8 mouse cellular contexts compared by ENCODE assay signal in the genomic region with DNA sequence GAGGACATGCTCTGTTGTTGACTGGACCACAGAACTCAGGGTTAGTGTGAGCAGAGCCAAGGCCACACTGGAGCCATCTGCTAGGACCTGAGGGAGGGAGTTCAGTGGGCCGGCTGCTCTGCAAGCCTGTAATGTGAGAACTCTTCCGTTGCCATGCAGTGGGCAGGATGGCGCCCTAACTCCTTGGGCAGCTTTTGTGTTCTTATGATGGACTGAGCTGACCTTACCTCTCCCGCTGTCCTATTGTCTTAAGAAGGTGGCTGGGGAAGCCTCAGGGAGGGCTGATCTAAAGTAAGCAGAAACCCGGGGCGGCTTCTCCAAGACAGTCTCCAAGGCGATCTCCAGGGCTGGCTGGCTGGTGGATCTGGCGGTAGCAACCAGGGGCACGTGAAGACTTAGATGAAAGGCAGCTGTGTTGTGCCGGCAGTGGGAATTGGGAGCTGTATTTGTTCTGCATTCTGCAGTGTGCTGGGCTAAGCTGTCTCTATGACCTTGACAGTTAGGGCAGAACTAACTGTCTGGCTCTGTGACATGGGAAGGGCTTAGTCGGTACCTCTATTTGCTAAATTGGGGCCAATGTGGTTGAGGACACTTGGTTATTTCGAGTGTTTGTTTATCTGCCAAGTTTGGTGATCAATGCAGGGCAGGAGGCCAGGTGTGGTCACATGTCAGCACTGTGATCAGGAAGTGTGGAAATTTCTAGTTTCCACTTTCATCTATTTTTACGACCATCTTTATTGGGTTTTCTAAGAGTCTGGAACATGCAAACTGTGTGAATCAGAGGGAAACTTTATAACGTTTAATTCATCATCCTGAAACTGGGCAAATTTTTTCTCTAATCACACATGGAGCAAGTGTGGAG.
DNase-seq lines count a peak whose midpoint lies in the region; ATAC-seq and TF ChIP-seq lines count a peak whose summit lies in the region.

No protein-coding gene starts in this region.

- H3K4me2 ChIP-seq in liver, embryonic 12.5 days: no peak overlapping the region
- 0 out of 2 replicates have a peak overlapping the region, but pooled peaks have one; percentile 5 for H3K4me2 ChIP-seq in heart, embryonic 11.5 days
- no peak overlapping the region for H3K4me2 ChIP-seq in limb, embryonic 14.5 days (replicated peaks; ENCODE audit: low read depth, low read length, severe bottlenecking)
- H3K4me2 ChIP-seq in neural tube, embryonic 14.5 days (ENCODE audit: low read depth, low read length): no peak overlapping the region

- no peak overlapping the region for H3K27ac ChIP-seq in liver, embryonic 12.5 days
- peak overlapping the region; percentile 25; the same call in 1 of the 2 replicates for H3K27ac ChIP-seq in heart, embryonic 11.5 days (ENCODE audit: low read depth, low read length)
- no peak overlapping the region for H3K27ac ChIP-seq in limb, embryonic 14.5 days (replicated peaks; ENCODE audit: low read depth, low read length)
- H3K27ac ChIP-seq in neural tube, embryonic 14.5 days (ENCODE audit: low read depth, low read length): no peak overlapping the region

- no peak for TF ChIP-seq POLR2A in limb, embryonic 14.5 days (IDR thresholded peaks at IDR 0.05; ENCODE audit: borderline replicate concordance, extremely low read depth, insufficient read depth, insufficient read length)

- H3K4me1 ChIP-seq in liver, embryonic 12.5 days: peaks cover 19% of the 10 kb centered on the region
- peaks cover 23% of the 10 kb centered on the region for H3K4me1 ChIP-seq in heart, embryonic 11.5 days (ENCODE audit: control insufficient read depth, insufficient read depth, low read length)
- H3K4me1 ChIP-seq in limb, embryonic 14.5 days (ENCODE audit: control insufficient read depth, insufficient read depth, low read length): peaks cover 7% of the 10 kb centered on the region; the same call in 1 of the 2 replicates
- peaks cover 4% of the 10 kb centered on the region; the same call in 1 of the 2 replicates for H3K4me1 ChIP-seq in neural tube, embryonic 14.5 days (ENCODE audit: control insufficient read depth, insufficient read depth, low read length)

- H3K27me3 ChIP-seq in liver, embryonic 12.5 days (replicated peaks): no peaks in the 10 kb centered on the region
- no peaks in the 10 kb centered on the region for H3K27me3 ChIP-seq in heart, embryonic 11.5 days (ENCODE audit: control insufficient read depth, insufficient read depth, low read length)
- H3K27me3 ChIP-seq in limb, embryonic 14.5 days (ENCODE audit: control insufficient read depth, insufficient read depth, low read length): no peaks in the 10 kb centered on the region
- H3K27me3 ChIP-seq in neural tube, embryonic 14.5 days (ENCODE audit: control insufficient read depth, insufficient read depth, low read length): no peaks in the 10 kb centered on the region

- no peak for DNase-seq in liver
- DNase-seq in cerebellum, postnatal 25 days: peak; percentile 68
- no peak for DNase-seq in limb, embryonic 14.5 days (ENCODE audit: low spot score)
- DNase-seq in urinary bladder, adult 18-20 months (ENCODE audit: low spot score in 2 of 2): no peak
- DNase-seq in gastrocnemius, adult 18-20 months (ENCODE audit: low spot score): no peak

- 53% methylated on average over 14 of the region's 14 CpGs for WGBS in liver, embryonic 12.5 days (ENCODE audit: insufficient replicate concordance)
- 43% methylated on average over 14 of the region's 14 CpGs for WGBS in heart, embryonic 11.5 days (ENCODE audit: insufficient replicate concordance)
- 35% methylated on average over 14 of the region's 14 CpGs for WGBS in limb, embryonic 14.5 days
- WGBS in neural tube, embryonic 14.5 days: 39% methylated on average over 14 of the region's 14 CpGs

- H3K9me3 ChIP-seq in liver, embryonic 12.5 days (replicated peaks): no peaks in the 10 kb centered on the region
- no peaks in the 10 kb centered on the region for H3K9me3 ChIP-seq in heart, embryonic 11.5 days (replicated peaks; ENCODE audit: control insufficient read depth, low read length)
- H3K9me3 ChIP-seq in limb, embryonic 14.5 days (ENCODE audit: control insufficient read depth, low read length): no peaks in the 10 kb centered on the region
- H3K9me3 ChIP-seq in neural tube, embryonic 14.5 days (ENCODE audit: control insufficient read depth, low read length): no peaks in the 10 kb centered on the region

- H3K4me3 ChIP-seq in liver, embryonic 12.5 days: no peak overlapping the region
- H3K4me3 ChIP-seq in heart, embryonic 11.5 days (ENCODE audit: low read depth, low read length): no peak overlapping the region
- H3K4me3 ChIP-seq in limb, embryonic 14.5 days (replicated peaks; ENCODE audit: low read length): no peak overlapping the region
- H3K4me3 ChIP-seq in neural tube, embryonic 14.5 days (ENCODE audit: low read depth, low read length): no peak overlapping the region

- H3K36me3 ChIP-seq in liver, embryonic 12.5 days: no peaks in the 10 kb centered on the region
- no peaks in the 10 kb centered on the region for H3K36me3 ChIP-seq in heart, embryonic 11.5 days (ENCODE audit: control insufficient read depth, insufficient read depth, low read length)
- H3K36me3 ChIP-seq in limb, embryonic 14.5 days (ENCODE audit: control insufficient read depth, insufficient read depth, low read length): no peaks in the 10 kb centered on the region
- H3K36me3 ChIP-seq in neural tube, embryonic 14.5 days (ENCODE audit: control insufficient read depth, insufficient read depth, low read length): no peaks in the 10 kb centered on the region

- H3K9ac ChIP-seq in liver, embryonic 12.5 days: no peak overlapping the region
- H3K9ac ChIP-seq in heart, embryonic 11.5 days (ENCODE audit: low read depth, low read length): 0 out of 2 replicates have a peak overlapping the region, but pooled peaks have one; percentile 39
- H3K9ac ChIP-seq in limb, embryonic 14.5 days (ENCODE audit: low read depth, low read length, severe bottlenecking): no peak overlapping the region
- H3K9ac ChIP-seq in neural tube, embryonic 14.5 days (replicated peaks; ENCODE audit: low read depth, low read length): no peak overlapping the region

- peak; percentile 18; the same call in 1 of the 2 replicates for ATAC-seq in liver, embryonic 12.5 days
- 0 out of 2 replicates have a peak, but pooled peaks have one; percentile 17 for ATAC-seq in heart, embryonic 11.5 days (replicated peaks; ENCODE audit: insufficient number of reproducible peaks, low FRiP score, low TSS enrichment)
- ATAC-seq in limb, embryonic 14.5 days (ENCODE audit: low FRiP score, low read depth): peak; percentile 50
- ATAC-seq in neural tube, embryonic 14.5 days (ENCODE audit: low read depth): peak; percentile 72

Comparison
In these comparisons a context has a peak if more than half of its experiments do, and no peak if none do; other contexts are left out.
1. ATAC-seq: peak in every context shown above with its lines; median percentile 72 in neural tube, embryonic 14.5 days; 50 in limb, embryonic 14.5 days; 18 in liver, embryonic 12.5 days; 17 in heart, embryonic 11.5 days.
2. DNase-seq: peak in cerebellum, postnatal 25 days (2 of 2); none in liver (single experiment), limb, embryonic 14.5 days (single experiment), urinary bladder, adult 18-20 months (0 of 2) and gastrocnemius, adult 18-20 months (single experiment).